Mouse (Mus musculus): ENCODE measurements at regions not wholly inside any gene's neighbourhood (a gene's known extent, or its start where the extent isn't known, plus 50 kb on each side); places are given as distances from the start of the nearest gene placed in this dataset.
"Not testable (repeated sequence)": the region's sequence is repeated elsewhere in the genome, so short reads cannot be mapped to it uniquely, and the experiment has no call there.

DNA sequence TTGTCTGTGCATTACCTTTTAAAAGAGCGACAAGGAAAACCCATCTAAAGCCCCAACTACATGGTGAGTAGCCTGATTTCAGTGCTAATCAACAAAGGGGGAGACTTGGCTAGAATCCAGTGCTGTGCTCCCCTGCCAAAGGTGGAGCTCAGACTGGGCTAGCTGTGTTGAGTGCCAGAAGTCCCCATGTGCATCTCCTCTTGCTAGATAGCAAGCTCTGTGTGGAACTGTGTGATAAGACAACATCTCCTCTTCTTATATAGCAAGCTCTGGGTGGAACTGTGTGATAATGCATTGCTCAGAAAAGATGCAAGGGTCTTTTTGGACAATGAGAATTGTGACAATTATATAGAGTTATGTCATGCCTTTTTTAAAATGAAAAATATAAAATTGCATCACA is 741.4 kb downstream of the Adam6a start:
- no peak for DNase-seq
- Histone ChIP-seq H3K27ac (no peak overlapping the region), H3K4me3 (no peak overlapping the region)
- intact Hi-C loops (cut with DNase I), result no loop called here
- no peak for TF ChIP-seq CTCF (IDR thresholded peaks at IDR 0.05)

DNA sequence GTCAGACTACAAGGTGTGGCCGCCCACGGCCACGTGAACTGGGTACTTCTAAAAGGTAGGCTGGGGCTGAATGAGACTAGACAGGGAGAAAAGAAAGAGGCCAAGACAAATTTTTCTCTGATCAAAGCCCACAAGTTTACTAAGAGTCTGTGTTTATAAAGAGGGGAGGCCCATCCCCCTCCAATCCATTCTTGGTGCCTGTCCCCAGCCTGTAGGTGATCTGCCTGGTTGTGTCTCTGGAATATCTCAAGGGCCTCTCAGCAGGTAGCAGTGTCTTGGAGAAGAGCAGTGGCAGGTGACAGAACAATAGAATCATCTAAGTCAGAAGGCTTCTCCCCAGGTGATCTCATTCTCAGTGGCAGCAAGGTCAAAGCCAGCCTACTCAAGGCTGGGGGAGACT is 743.3 kb downstream of the Adam6a start:
- intact Hi-C loops (cut with DNase I), result no loop called here
- TF ChIP-seq CTCF (IDR thresholded peaks at IDR 0.05), result no peak
- H3K4me3 ChIP-seq, result no peak overlapping the region
- no peak overlapping the region for H3K27ac ChIP-seq
- no peak for DNase-seq

DNA sequence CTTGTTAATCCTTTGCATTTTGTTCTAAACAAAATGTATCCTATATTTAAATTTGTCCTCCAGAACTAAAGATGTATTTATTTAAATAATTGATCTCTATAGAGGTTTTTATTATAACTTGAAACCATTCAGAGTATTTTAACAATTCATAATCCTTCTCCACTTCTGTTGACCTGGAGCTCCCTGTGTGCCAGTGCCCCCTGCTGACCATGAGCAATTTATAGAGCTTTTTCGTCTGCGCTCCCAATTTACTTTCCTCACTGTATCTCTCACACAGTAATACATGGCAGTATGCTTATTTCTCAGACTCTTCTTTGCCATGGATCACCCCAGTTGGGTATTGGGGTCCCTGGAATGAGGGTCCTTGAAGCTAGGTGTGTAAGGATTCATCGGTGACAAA is 747.4 kb downstream of the Adam6a start:
- no peak overlapping the region for H3K4me3 ChIP-seq
- no peak overlapping the region for H3K27ac ChIP-seq
- intact Hi-C loops (cut with DNase I), result no loop called here
- no peak for TF ChIP-seq CTCF (IDR thresholded peaks at IDR 0.05)
- DNase-seq, result no peak

DNA sequence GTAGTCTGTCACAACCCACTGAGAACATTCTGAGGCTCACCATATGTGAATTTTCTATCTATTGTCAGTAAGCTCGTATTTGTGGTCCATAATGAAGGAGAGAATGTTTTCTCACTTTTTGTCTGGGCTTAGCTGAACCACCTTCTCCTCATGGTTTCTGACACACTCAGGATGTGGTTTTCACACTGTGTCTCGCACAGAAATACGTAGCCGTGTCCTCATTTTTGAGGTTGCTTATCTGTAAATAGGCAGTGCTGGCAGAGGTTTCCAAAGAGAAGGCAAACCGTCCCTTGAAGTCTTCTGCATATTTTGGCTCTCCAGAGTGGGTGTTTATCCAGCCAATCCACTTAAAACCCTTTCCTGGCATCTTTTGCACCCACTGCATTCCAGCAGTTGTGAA is 756.1 kb downstream of the Adam6a start:
- intact Hi-C loops (cut with DNase I), result no loop called here

DNA sequence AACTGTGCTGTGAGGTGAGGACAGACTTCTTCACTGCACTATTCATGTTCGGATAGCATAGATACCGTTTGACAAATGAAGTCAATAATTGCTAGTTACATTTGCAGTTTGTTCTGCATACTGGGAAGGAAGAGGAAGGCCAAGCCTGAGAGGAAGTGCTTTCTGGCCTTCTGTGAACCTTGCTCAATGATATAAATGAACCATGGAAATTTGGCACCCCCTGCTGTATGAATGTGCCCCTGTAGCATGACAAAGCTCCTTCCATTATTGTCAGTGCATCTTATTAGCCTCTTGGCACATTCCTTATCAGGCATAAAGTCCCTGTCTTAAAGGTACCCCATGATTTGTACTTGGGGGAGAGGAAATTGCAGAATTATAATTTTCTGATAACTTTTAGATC is 758.0 kb downstream of the Adam6a start:
- no peak overlapping the region for H3K4me3 ChIP-seq
- intact Hi-C loops (cut with DNase I), result no loop called here
- DNase-seq, result no peak
- H3K27ac ChIP-seq, result no peak overlapping the region
- TF ChIP-seq CTCF (IDR thresholded peaks at IDR 0.05), result no peak

More for the DNA sequence above, 756.1 kb downstream of the Adam6a start:
- H3K27ac ChIP-seq, result no peak overlapping the region
- no peak overlapping the region for H3K4me3 ChIP-seq
- TF ChIP-seq CTCF (IDR thresholded peaks at IDR 0.05), result no peak
- no peak for DNase-seq

DNA sequence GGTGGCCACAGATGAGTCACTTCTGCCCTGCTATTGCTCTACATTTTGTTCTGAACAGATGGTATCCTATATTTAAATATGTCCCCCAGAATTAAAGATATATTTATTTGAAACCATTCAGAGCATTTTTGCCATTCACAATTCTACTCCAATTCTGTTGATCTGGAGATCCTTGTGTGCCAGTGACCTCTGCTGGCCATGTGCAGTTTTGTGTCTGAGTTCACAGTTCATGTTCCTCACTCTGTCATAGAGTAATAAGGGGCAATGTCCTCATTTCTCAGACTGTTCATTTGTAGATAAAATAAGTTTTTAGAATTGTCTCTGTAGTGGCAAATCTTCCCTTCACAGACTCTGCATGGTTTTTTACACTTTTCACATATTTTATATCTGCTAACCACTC is 788.8 kb downstream of the Adam6a start:
- Histone ChIP-seq H3K27ac (no peak overlapping the region), H3K4me3 (no peak overlapping the region)
- intact Hi-C loops (cut with DNase I), result no loop called here
- no peak for DNase-seq
- no peak for TF ChIP-seq CTCF (IDR thresholded peaks at IDR 0.05)

DNA sequence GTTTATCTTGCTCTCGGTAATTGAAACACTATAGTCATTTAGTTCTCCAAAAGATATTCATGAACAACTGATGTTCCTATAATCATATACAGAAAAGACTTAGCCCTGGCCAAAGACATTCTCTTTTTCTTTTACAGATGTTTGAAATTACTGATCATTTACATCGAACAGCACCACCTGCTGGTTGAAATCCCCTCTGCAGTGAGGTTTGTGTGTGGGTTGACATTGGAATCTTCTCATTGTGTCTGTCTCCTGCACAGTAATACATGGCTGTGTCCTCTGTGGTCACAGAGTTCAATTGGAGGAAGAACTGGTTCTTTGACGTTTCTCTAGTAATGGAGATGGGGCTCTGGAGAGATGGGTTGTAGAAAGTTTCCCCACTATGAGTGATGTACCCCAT is 822.6 kb downstream of the Adam6a start:
- Histone ChIP-seq H3K4me3 (no peak overlapping the region), H3K27ac (no peak overlapping the region)
- TF ChIP-seq CTCF (IDR thresholded peaks at IDR 0.05), result no peak
- intact Hi-C loops (cut with DNase I), result no loop called here
- no peak for DNase-seq

DNA sequence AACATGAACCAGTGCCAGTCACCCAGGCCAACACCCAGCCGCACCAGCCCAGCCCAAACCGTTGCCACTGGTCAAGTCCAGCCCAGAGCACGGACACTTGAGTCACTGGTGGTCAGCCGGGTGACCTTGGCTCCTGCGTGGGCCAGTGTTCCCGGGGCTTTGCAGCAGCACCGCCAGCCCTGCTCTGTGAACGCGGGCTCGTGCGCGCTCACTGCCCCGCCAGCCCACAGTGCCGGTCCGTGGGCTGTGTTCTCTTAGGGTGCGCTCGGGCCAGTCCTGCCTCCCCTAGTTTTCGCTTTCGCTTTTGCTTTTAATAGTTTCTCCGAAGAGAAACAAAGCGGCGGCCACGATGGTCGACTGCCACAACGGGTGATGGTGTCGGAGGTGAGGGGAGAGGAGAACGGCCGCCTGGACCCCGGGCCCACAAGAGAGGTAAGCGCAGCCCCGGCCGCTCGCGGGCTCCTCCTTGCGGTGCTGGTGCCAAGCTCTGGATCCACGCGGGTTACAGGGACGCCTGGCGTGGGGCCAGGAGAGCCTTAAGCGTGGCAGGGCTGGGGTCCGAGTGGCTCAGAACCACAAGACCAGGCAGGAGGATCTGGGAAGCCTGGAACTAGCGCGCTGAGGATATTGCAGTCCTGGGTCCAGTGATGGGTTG is 835.1 kb downstream of the Adam6a start:
- Histone ChIP-seq H3K27ac (peak overlapping the region; percentile 57; the same call in 1 of the 2 replicates), H3K4me3 (peak overlapping the region; percentile 69)
- DNase-seq, result peak; percentile 43
- intact Hi-C loops (cut with DNase I), result not testable (repeated sequence)

DNA sequence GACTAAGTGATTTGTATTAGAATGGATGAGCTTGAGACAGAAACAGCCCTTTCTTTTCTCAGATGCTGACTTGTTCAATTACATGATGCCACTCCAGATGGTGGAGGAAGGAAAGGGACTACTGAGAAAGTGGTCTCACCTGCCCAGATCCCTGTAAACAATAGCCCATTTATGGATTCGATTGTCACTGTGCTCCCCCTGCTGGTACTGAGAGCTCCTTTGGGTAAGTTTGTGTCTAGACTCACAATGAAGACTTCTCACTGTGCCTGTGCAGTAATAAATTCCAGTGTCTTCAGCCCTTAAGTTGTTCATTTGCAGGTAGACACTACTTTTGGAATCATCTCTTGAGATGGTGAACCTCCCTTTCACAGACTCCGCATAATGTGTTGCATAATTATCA is 847.7 kb downstream of the Adam6a start:
- no peak for TF ChIP-seq CTCF (IDR thresholded peaks at IDR 0.05)
- H3K27ac ChIP-seq, result no peak overlapping the region
- intact Hi-C loops (cut with DNase I), result no loop called here
- no peak overlapping the region for H3K4me3 ChIP-seq
- DNase-seq, result no peak

DNA sequence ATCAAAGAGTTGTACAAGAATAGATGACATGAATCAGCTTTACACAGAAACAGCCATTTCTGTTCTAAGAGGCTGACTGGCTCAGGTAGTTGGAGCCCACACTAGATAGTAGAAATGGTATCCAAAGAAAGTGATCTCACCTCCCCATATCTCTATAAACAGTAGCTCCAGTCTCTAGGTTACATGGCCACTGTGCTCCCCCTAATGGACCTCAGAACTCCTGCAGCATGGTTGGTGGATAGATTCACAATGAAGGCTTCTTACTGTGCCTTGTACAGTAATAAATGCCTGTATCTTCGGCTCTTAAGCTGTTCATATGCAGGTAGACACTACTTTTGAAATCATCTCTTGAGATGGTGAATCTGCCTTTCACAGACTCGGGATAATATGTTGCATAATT is 862.5 kb downstream of the Adam6a start:
- H3K27ac ChIP-seq, result no peak overlapping the region
- no peak overlapping the region for H3K4me3 ChIP-seq
- DNase-seq, result no peak
- intact Hi-C loops (cut with DNase I), result no loop called here
- TF ChIP-seq CTCF (IDR thresholded peaks at IDR 0.05), result no peak

DNA sequence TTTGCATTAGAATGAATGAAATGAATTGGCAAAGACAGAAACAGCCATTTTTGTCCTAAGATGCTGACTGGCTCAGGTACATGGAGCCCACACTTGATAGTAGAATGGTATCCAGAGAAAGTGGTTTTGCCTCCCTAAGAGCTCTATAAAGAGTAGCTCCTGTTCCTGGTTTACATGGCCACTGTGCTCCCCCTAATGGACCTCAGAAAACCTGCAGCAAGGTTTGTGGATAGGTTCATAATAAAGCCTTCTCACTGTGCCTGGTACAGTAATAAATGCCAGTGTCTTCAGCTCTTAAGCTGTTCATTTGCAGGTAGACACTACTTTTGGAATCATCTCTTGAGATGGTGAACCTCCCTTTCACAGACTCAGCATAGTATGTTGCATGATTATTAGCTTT is 890.8 kb downstream of the Adam6a start:
- no peak for TF ChIP-seq CTCF (IDR thresholded peaks at IDR 0.05)
- intact Hi-C loops (cut with DNase I), result no loop called here
- Histone ChIP-seq H3K4me3 (no peak overlapping the region), H3K27ac (no peak overlapping the region)
- no peak for DNase-seq

DNA sequence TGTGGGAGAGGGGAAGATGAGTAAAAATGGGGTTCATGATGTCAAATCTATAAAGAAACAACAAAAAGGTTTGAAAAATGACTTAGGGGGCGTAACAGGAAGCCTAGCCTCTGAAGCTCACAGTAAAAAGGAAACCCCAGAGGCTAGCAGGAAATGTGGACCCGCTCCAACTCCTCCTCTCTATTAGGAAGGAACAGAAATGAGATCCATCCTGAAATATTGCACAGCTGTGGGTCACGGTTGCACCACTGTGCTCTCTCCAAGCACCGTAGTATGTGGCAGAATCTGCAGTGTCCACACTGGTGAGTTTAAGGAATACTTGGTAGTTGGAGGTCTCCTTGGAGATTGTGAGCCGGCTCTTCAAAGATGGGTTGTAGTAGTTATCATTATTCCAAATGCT is 918.3 kb downstream of the Adam6a start:
- no peak for DNase-seq
- H3K4me3 ChIP-seq, result no peak overlapping the region
- H3K27ac ChIP-seq, result no peak overlapping the region
- intact Hi-C loops (cut with DNase I), result no loop called here
- TF ChIP-seq CTCF (IDR thresholded peaks at IDR 0.05), result no peak

DNA sequence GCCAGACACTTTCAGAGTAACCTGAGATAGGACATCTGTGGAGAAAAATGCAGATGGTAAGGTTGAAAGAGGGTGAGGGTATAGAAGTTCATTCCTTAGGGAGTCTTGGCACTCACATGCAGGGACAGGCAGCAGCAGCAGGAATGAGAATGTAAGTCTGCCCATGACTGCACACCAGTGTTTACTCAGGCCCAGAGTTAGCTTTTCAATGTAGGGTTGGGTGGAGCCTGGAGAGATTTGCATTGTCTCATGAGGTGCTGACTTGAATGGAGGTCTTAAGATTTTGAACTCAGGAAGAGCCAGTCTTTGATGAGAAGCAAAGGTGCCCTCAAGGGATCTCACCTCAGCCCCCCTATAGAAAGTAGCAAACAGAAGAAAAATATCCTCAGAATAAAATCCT is 918.9 kb downstream of the Adam6a start:
- TF ChIP-seq CTCF (IDR thresholded peaks at IDR 0.05), result no peak
- no peak overlapping the region for H3K27ac ChIP-seq
- DNase-seq, result no peak
- intact Hi-C loops (cut with DNase I), result no loop called here
- H3K4me3 ChIP-seq, result no peak overlapping the region

DNA sequence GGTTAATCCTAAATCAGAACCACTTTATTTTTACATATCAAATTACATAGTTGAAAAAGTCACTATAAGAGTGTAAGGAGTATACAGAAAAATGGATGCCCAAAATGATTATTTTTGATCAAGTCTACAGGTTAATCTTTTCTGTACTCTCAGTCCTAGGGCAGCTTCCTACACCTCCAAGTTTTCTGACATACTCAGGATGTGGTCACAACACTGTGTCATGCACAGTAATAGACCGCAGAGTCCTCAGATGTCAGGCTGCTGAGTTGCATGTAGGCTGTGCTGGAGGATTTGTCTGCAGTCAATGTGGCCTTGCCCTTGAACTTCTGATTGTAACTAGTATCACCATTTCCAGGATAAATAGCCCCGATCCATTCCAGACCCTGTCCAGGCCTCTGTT is 925.1 kb downstream of the Adam6a start:
- Histone ChIP-seq H3K27ac (no peak overlapping the region), H3K4me3 (no peak overlapping the region)
- DNase-seq, result no peak
- no peak for TF ChIP-seq CTCF (IDR thresholded peaks at IDR 0.05)
- intact Hi-C loops (cut with DNase I), result no loop called here

DNA sequence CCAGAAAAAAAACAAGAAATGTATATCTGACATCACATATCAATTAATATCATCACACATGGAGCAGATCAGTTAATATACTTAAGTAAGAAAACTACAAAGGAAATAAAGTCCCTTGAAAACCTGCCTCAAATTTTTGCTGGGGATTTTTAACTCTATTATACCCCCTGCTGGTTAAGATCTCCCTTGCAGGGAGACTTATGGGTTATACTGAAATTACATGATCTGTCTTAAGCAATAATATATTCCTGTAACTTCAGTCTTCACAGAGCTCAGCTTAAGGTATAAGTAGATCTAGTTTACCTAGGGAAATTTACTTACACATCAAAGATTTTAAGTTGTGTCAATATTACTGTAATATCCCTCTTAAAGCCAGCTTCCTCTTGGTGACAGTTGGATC is 929.0 kb downstream of the Adam6a start:
- intact Hi-C loops (cut with DNase I), result not testable (repeated sequence)

More for the DNA sequence above, 929.0 kb downstream of the Adam6a start:
- H3K27ac ChIP-seq, H3K4me3 ChIP-seq, DNase-seq: not testable (repeated sequence)
